Mouse (Mus musculus) spleen, postnatal 10 days (tissue): ENCODE results near the gene Fars2.
"Not testable (repeated sequence)": the region's sequence is repeated elsewhere in the genome, so short reads cannot be mapped to it uniquely, and the experiment has no call there.

Source experiments
- DNase-seq, 2 experiments: peaks; one replicate each; pipeline ENCODE4 v3.0.0; 2021 to 2022; ENCODE audit warnings: low spot score in 2 of 2

Gene Fars2

GRCm38 (mm10) chr13:36367712-36368491, 250.7 kb downstream of the Fars2 start:
- no peak for DNase-seq

GRCm38 (mm10) chr13:36368799-36369198, 251.6 kb downstream of the Fars2 start:
- no peak for DNase-seq

GRCm38 (mm10) chr13:36369400-36369799, 252.2 kb downstream of the Fars2 start:
- DNase-seq: no peak

GRCm38 (mm10) chr13:36383236-36383635, 266.0 kb downstream of the Fars2 start:
- no peak for DNase-seq

- no peak for DNase-seq
Measured at GRCm38 (mm10) chr13:36386074-36386473, 268.9 kb downstream of the Fars2 start.

- no peak for DNase-seq
Measured at GRCm38 (mm10) chr13:36391936-36392335, 274.7 kb downstream of the Fars2 start.

GRCm38 (mm10) chr13:36392666-36393065, 275.5 kb downstream of the Fars2 start:
- no peak for DNase-seq

GRCm38 (mm10) chr13:36401011-36401410, 283.8 kb downstream of the Fars2 start:
- DNase-seq: no peak

- DNase-seq: no peak
Measured at GRCm38 (mm10) chr13:36413276-36413675, 296.1 kb downstream of the Fars2 start.

GRCm38 (mm10) chr13:36415176-36415575, 298.0 kb downstream of the Fars2 start:
- DNase-seq: no peak

GRCm38 (mm10) chr13:36416546-36416945, 299.3 kb downstream of the Fars2 start:
- no peak for DNase-seq

GRCm38 (mm10) chr13:36419357-36419756, 302.1 kb downstream of the Fars2 start:
- no peak for DNase-seq

- no peak for DNase-seq
Measured at GRCm38 (mm10) chr13:36422446-36422845, 305.2 kb downstream of the Fars2 start.

GRCm38 (mm10) chr13:36425824-36426705, 308.9 kb downstream of the Fars2 start:
- not testable (repeated sequence) for DNase-seq

- DNase-seq: no peak
Measured at GRCm38 (mm10) chr13:36429500-36430189, 312.4 kb downstream of the Fars2 start.

GRCm38 (mm10) chr13:36430420-36431114, 313.4 kb downstream of the Fars2 start:
- no peak for DNase-seq

GRCm38 (mm10) chr13:36431974-36432518, 314.8 kb downstream of the Fars2 start:
- no peak for DNase-seq

GRCm38 (mm10) chr13:36444748-36445423, 327.7 kb downstream of the Fars2 start:
- no peak for DNase-seq

GRCm38 (mm10) chr13:36447947-36448346, 330.7 kb downstream of the Fars2 start:
- no peak for DNase-seq

GRCm38 (mm10) chr13:36448565-36448964, 331.4 kb downstream of the Fars2 start:
- DNase-seq: no peak

- no peak for DNase-seq
Measured at GRCm38 (mm10) chr13:36451437-36451836, 334.2 kb downstream of the Fars2 start.
